Mouse (Mus musculus) kidney, adult 2 months (tissue): ENCODE data around the gene Chrm3. TPM values are rescaled to one million over a fixed set of nuclear protein-coding genes. Genes with fewer than 3 reads are reported as not detected.

Source experiments
- DNase-seq: peaks from one replicate; pipeline ENCODE4 v3.0.0; 2021
- H3K27ac ChIP-seq: fragments of 200-500 bp; 2 replicates; pipeline ENCODE4 v1.5.1; 2012; ENCODE audit warnings: low read depth, low read length, control low read depth, inconsistent platforms; ENCODE audit not compliant: insufficient read depth
- H3K27me3 ChIP-seq: fragments of 200-500 bp; replicated peaks from 2 replicates; pipeline ENCODE4 v1.6.1; 2012; ENCODE audit warnings: mild to moderate bottlenecking, moderate library complexity, low read length, inconsistent platforms; ENCODE audit not compliant: control insufficient read depth, insufficient read depth
- H3K36me3 ChIP-seq: fragments of 200-500 bp; 2 replicates; pipeline ENCODE4 v1.6.1; 2012; ENCODE audit warnings: mild to moderate bottlenecking, moderate library complexity, low read length, inconsistent platforms; ENCODE audit not compliant: control insufficient read depth, insufficient read depth
- H3K4me1 ChIP-seq: fragments of 200-500 bp; 2 replicates; pipeline ENCODE4 v1.6.1; 2011; ENCODE audit warnings: low read length; ENCODE audit not compliant: control insufficient read depth, insufficient read depth
- H3K4me3 ChIP-seq: fragments of 200-500 bp; 2 replicates; pipeline ENCODE4 v1.5.1; 2011; ENCODE audit warnings: mild to moderate bottlenecking, low read depth, low read length, control low read depth; ENCODE audit not compliant: insufficient read depth
- CTCF ChIP-seq: fragments of 200-500 bp; conservative IDR thresholded peaks from 2 replicates; pipeline ENCODE4 v1.5.1; 2011; ENCODE audit warnings: low read depth, mild to moderate bottlenecking, control low read depth, low read length, moderate library complexity, mixed read lengths; ENCODE audit not compliant: insufficient read depth, insufficient read length
- POLR2A ChIP-seq: fragments of 200-500 bp; IDR thresholded peaks from one replicate; pipeline ENCODE4 v1.6.1; 2011; ENCODE audit warnings: low read depth, low read length, control low read depth
- WGBS: fragments of 180-500 bp; shearing (Covaris S2); methylation state at CpG from one replicate; pipeline ENCODE4 v1.1.7; 2018; 5-methylcytosine and 5-hydroxymethylcytosine counted together
- polyA plus RNA-seq: library from polyadenylated mRNA; depleted of rRNA; stranded (reverse); fragments of >200 nt; gene quantifications from 2 replicates; pipeline ENCODE4 v1.2.3, GENCODE M21; 2012

Gene Chrm3
- polyA plus RNA-seq, 1 experiment: 3.1 TPM

- H3K4me1 ChIP-seq: no peaks in the 10 kb centered on the region
- TF ChIP-seq CTCF (no peak), POLR2A (no peak)
- DNase-seq: no peak
- no peak overlapping the region for H3K4me3 ChIP-seq
- no peak overlapping the region for H3K27ac ChIP-seq
- WGBS: 74% methylated on average over 1 of the region's 1 CpGs
- no peaks in the 10 kb centered on the region for H3K36me3 ChIP-seq
- H3K27me3 ChIP-seq: no peaks in the 10 kb centered on the region
Measured at GRCm38 (mm10) chr13:9951376-9951775, 409.3 kb downstream of the Chrm3 start.

- TF ChIP-seq POLR2A (no peak), CTCF (no peak)
- DNase-seq: no peak
- Histone ChIP-seq H3K27ac (no peak overlapping the region), H3K4me1 (no peaks in the 10 kb centered on the region), H3K27me3 (no peaks in the 10 kb centered on the region), H3K4me3 (no peak overlapping the region), H3K36me3 (no peaks in the 10 kb centered on the region)
- 89% methylated on average over 4 of the region's 4 CpGs for WGBS
Measured at GRCm38 (mm10) chr13:9949091-9949490, 411.6 kb downstream of the Chrm3 start.

GRCm38 (mm10) chr13:9940186-9940585, 420.5 kb downstream of the Chrm3 start:
- H3K4me1 ChIP-seq: no peaks in the 10 kb centered on the region
- H3K36me3 ChIP-seq: no peaks in the 10 kb centered on the region
- no peak overlapping the region for H3K4me3 ChIP-seq
- no peak for TF ChIP-seq POLR2A
- TF ChIP-seq CTCF: no peak
- no peaks in the 10 kb centered on the region for H3K27me3 ChIP-seq
- WGBS: 69% methylated on average over 1 of the region's 1 CpGs
- no peak overlapping the region for H3K27ac ChIP-seq
- DNase-seq: peak; percentile 18

- DNase-seq: peak; percentile 11
- H3K4me3 ChIP-seq: no peak overlapping the region
- no peaks in the 10 kb centered on the region for H3K36me3 ChIP-seq
- no peak for TF ChIP-seq POLR2A
- no peak for TF ChIP-seq CTCF
- WGBS: 46% methylated on average over 3 of the region's 3 CpGs
- H3K4me1 ChIP-seq: no peaks in the 10 kb centered on the region
- H3K27ac ChIP-seq: no peak overlapping the region
- H3K27me3 ChIP-seq: no peaks in the 10 kb centered on the region
Measured at GRCm38 (mm10) chr13:9938798-9939485, 421.7 kb downstream of the Chrm3 start.

- no peak overlapping the region for H3K4me3 ChIP-seq
- H3K27me3 ChIP-seq: no peaks in the 10 kb centered on the region
- WGBS: 46% methylated on average over 4 of the region's 4 CpGs
- no peak for DNase-seq
- TF ChIP-seq POLR2A (no peak), CTCF (no peak)
- H3K27ac ChIP-seq: no peak overlapping the region
- no peaks in the 10 kb centered on the region for H3K36me3 ChIP-seq
- H3K4me1 ChIP-seq: no peaks in the 10 kb centered on the region
Measured at GRCm38 (mm10) chr13:9932714-9933113, 427.9 kb downstream of the Chrm3 start.

- Histone ChIP-seq H3K27me3 (no peaks in the 10 kb centered on the region), H3K4me1 (no peaks in the 10 kb centered on the region), H3K36me3 (no peaks in the 10 kb centered on the region), H3K27ac (no peak overlapping the region), H3K4me3 (no peak overlapping the region)
- WGBS: 88% methylated on average over 1 of the region's 1 CpGs
- TF ChIP-seq CTCF: no peak
- TF ChIP-seq POLR2A: no peak
- no peak for DNase-seq
Measured at GRCm38 (mm10) chr13:9930606-9931005, 430.0 kb downstream of the Chrm3 start.

GRCm38 (mm10) chr13:9929978-9930377, 430.7 kb downstream of the Chrm3 start:
- DNase-seq: peak; percentile 1
- Histone ChIP-seq H3K4me3 (no peak overlapping the region), H3K27me3 (no peaks in the 10 kb centered on the region), H3K4me1 (no peaks in the 10 kb centered on the region), H3K27ac (no peak overlapping the region), H3K36me3 (no peaks in the 10 kb centered on the region)
- TF ChIP-seq CTCF: no peak
- TF ChIP-seq POLR2A: no peak
- 79% methylated on average over 2 of the region's 2 CpGs for WGBS
